Mouse (Mus musculus) heart, embryonic 16.5 days (tissue): ENCODE data around the gene Bicc1. TPM values are rescaled to one million over a fixed set of nuclear protein-coding genes. Genes with fewer than 3 reads are reported as not detected.

Experiments used
- polyA plus RNA-seq: library from polyadenylated mRNA; unstranded; fragments of >200 nt; fragmentation: Nextera tagmentation; extraction: Ambion mirVana; gene quantifications from 2 replicates; pipeline ENCODE4 v1.2.1, GENCODE M21; 2015

Gene Bicc1
- polyA plus RNA-seq, 1 experiment from 2014 or later: 16.7 TPM

Other genes with a start within 250 kb of the Bicc1 start
- 65.7 and 72.0 TPM in 2 replicates for gene Tfam, start 78.6 kb upstream of the Bicc1 start, polyA plus RNA-seq
- gene Ube2d1, start 125.6 kb upstream of the Bicc1 start, polyA plus RNA-seq: 49.2 and 63.7 TPM in 2 replicates
- 219 and 223 TPM in 2 replicates for gene Cisd1, start 185.3 kb upstream of the Bicc1 start, polyA plus RNA-seq
- 7.1 and 7.6 TPM in 2 replicates for gene Ipmk, start 188.1 kb upstream of the Bicc1 start, polyA plus RNA-seq